8 mouse cellular contexts compared by ENCODE assay signal in genomic region chr19:9911314-9911754, GRCm38 (mm10). TPM values are rescaled to one million over a fixed set of nuclear protein-coding genes. Genes with fewer than 3 reads are reported as not detected.
A peak's percentile ranks its signal among the peaks of the same experiment; 100 is the strongest.
DNase-seq lines count a peak whose midpoint lies in the region; ATAC-seq and TF ChIP-seq lines count a peak whose summit lies in the region.

No protein-coding gene starts in this region.

- 14% methylated on average over 6 of the region's 6 CpGs for WGBS in heart, postnatal 0 days

- peak overlapping the region; percentile 43; the same call in 1 of the 2 replicates for H3K4me2 ChIP-seq in heart, postnatal 0 days (ENCODE audit: low read depth, low read length)

- no peaks in the 10 kb centered on the region for H3K27me3 ChIP-seq in heart, postnatal 0 days (ENCODE audit: control insufficient read depth, insufficient read depth, low read length)

- peak; percentile 82 for DNase-seq in CD4-positive helper T cell, adult 2 months (ENCODE audit: low read depth, low spot score)
- DNase-seq in ES-CJ7 (ENCODE audit: low read depth, low spot score), result peak; percentile 74
- DNase-seq in heart, postnatal 0 days (ENCODE audit: low spot score), result peak; percentile 76
- peak; percentile 49 to 65 for DNase-seq in kidney, postnatal 4 days
- peak; percentile 45 to 62 for DNase-seq in spleen, postnatal 36 days (ENCODE audit: low spot score in 2 of 2)
- no peak for DNase-seq in urinary bladder, postnatal 4 days (ENCODE audit: low spot score in 2 of 2)

- H3K36me3 ChIP-seq in heart, postnatal 0 days (replicated peaks; ENCODE audit: control insufficient read depth, insufficient read depth, low read length), result no peaks in the 10 kb centered on the region

- TF ChIP-seq CTCF in heart, postnatal 0 days (IDR thresholded peaks at IDR 0.05; ENCODE audit: low read depth), result peak; percentile 61

- no peak for TF ChIP-seq EP300 in heart, postnatal 0 days (IDR thresholded peaks at IDR 0.05; ENCODE audit: low read depth)

- H3K9ac ChIP-seq in heart, postnatal 0 days (replicated peaks; ENCODE audit: low read depth, low read length), result no peak overlapping the region

- ATAC-seq in common myeloid progenitor, adult 5-6 weeks (replicated peaks; ENCODE audit: low read depth, poor library complexity, severe bottlenecking), result peak; percentile 62
- ATAC-seq in heart, postnatal 0 days (ENCODE audit: insufficient read depth, low read depth), result peak; percentile 49; the same call in 1 of the 2 replicates
- peak; percentile 66 for ATAC-seq in megakaryocyte progenitor cell, adult 5-6 weeks (replicated peaks; ENCODE audit: poor library complexity)

- H3K27ac ChIP-seq in heart, postnatal 0 days (ENCODE audit: low read depth), result no peak overlapping the region

- no peaks in the 10 kb centered on the region for H3K4me1 ChIP-seq in heart, postnatal 0 days (ENCODE audit: control insufficient read depth, insufficient read depth)

- no peaks in the 10 kb centered on the region for H3K9me3 ChIP-seq in heart, postnatal 0 days (replicated peaks; ENCODE audit: control insufficient read depth, low read length)

- H3K4me3 ChIP-seq in heart, postnatal 0 days (ENCODE audit: low read depth, low read length), result no peak overlapping the region

RNA-seq across cellular contexts. Expression of gene Incenp, which starts 12.0 kb away (rescaled TPM):
- 76.5 and 149 TPM in 2 replicates for total RNA-seq in common myeloid progenitor, adult 5-6 weeks (2017)
- 14.6 and 27.3 TPM in 2 replicates for total RNA-seq in heart, postnatal 0 days (2014; rRNA removed; ENCODE audit: low replicate concordance)
- polyA plus RNA-seq in heart, postnatal 0 days (2015; fragmentation: Nextera tagmentation; extraction: Ambion mirVana), result 16.1 and 17.3 TPM in 2 replicates
- 179 and 188 TPM in 2 replicates for total RNA-seq in megakaryocyte progenitor cell, adult 5-6 weeks (2015)
- 95.9 and 97.2 TPM in 2 replicates for total RNA-seq in megakaryocyte progenitor cell, adult 5-6 weeks (2017)

Comparison
In these comparisons a context has a peak if more than half of its experiments do, and no peak if none do; other contexts are left out.
1. DNase-seq: peak in CD4-positive helper T cell, adult 2 months (single experiment), ES-CJ7 (single experiment), heart, postnatal 0 days (single experiment), kidney, postnatal 4 days (2 of 2) and spleen, postnatal 36 days (2 of 2); none in urinary bladder, postnatal 4 days (0 of 2).
2. Peak in every context shown above with its lines, with median percentiles within 50 percentile points of each other: ATAC-seq.